Mouse (Mus musculus): ENCODE data around the gene Spata17. TPM values are rescaled to one million over a fixed set of nuclear protein-coding genes. Genes with fewer than 3 reads are reported as not detected.
A peak's percentile ranks its signal among the peaks of the same experiment; 100 is the strongest.

The Spata17 gene
- polyA plus RNA-seq, 1 experiment: 0.74 TPM

- no peak overlapping the region for H3K27ac ChIP-seq (ENCODE audit: insufficient read depth, low read length)
- H3K4me1 ChIP-seq (ENCODE audit: control insufficient read depth, insufficient read depth, low read length): no peaks in the 10 kb centered on the region
- no peak overlapping the region for H3K4me3 ChIP-seq (replicated peaks; ENCODE audit: insufficient read depth, low read depth, low read length)
- no peak for TF ChIP-seq POLR2A (IDR thresholded peaks at IDR 0.05; ENCODE audit: borderline replicate concordance, insufficient read depth, low read length)
- no peak for TF ChIP-seq CTCF (IDR thresholded peaks at IDR 0.05; ENCODE audit: borderline replicate concordance, insufficient read depth, low read depth, low read length)
- H3K27me3 ChIP-seq (ENCODE audit: control insufficient read depth, insufficient read depth, low read length): no peaks in the 10 kb centered on the region
- no peak for DNase-seq
These were observed 51.7 kb downstream of the Spata17 start for GRCm38 (mm10) chr1:187163571-187163970.

GRCm38 (mm10) chr1:187155658-187156057, 59.6 kb downstream of the Spata17 start:
- Histone ChIP-seq H3K4me1 (ENCODE audit: control insufficient read depth, insufficient read depth, low read length) (no peaks in the 10 kb centered on the region), H3K27ac (ENCODE audit: insufficient read depth, low read length) (no peak overlapping the region), H3K4me3 (replicated peaks; ENCODE audit: insufficient read depth, low read depth, low read length) (no peak overlapping the region), H3K27me3 (ENCODE audit: control insufficient read depth, insufficient read depth, low read length) (no peaks in the 10 kb centered on the region)
- TF ChIP-seq CTCF (IDR thresholded peaks at IDR 0.05; ENCODE audit: borderline replicate concordance, insufficient read depth, low read depth, low read length) (no peak), POLR2A (IDR thresholded peaks at IDR 0.05; ENCODE audit: borderline replicate concordance, insufficient read depth, low read length) (no peak)
- DNase-seq: no peak

GRCm38 (mm10) chr1:187153681-187154080, 61.6 kb downstream of the Spata17 start:
- H3K27me3 ChIP-seq (ENCODE audit: control insufficient read depth, insufficient read depth, low read length): no peaks in the 10 kb centered on the region
- 49% methylated on average over 5 of the region's 5 CpGs for WGBS
- H3K27ac ChIP-seq (ENCODE audit: insufficient read depth, low read length): no peak overlapping the region
- no peak for TF ChIP-seq POLR2A (IDR thresholded peaks at IDR 0.05; ENCODE audit: borderline replicate concordance, insufficient read depth, low read length)
- TF ChIP-seq CTCF (IDR thresholded peaks at IDR 0.05; ENCODE audit: borderline replicate concordance, insufficient read depth, low read depth, low read length): no peak
- DNase-seq: no peak
- no peak overlapping the region for H3K4me3 ChIP-seq (replicated peaks; ENCODE audit: insufficient read depth, low read depth, low read length)
- H3K4me1 ChIP-seq (ENCODE audit: control insufficient read depth, insufficient read depth, low read length): no peaks in the 10 kb centered on the region

GRCm38 (mm10) chr1:187152571-187152970, 62.7 kb downstream of the Spata17 start:
- Histone ChIP-seq H3K27ac (ENCODE audit: insufficient read depth, low read length) (no peak overlapping the region), H3K27me3 (ENCODE audit: control insufficient read depth, insufficient read depth, low read length) (no peaks in the 10 kb centered on the region), H3K4me3 (replicated peaks; ENCODE audit: insufficient read depth, low read depth, low read length) (no peak overlapping the region), H3K4me1 (ENCODE audit: control insufficient read depth, insufficient read depth, low read length) (no peaks in the 10 kb centered on the region)
- WGBS: 56% methylated on average over 2 of the region's 2 CpGs
- DNase-seq: no peak
- TF ChIP-seq CTCF (IDR thresholded peaks at IDR 0.05; ENCODE audit: borderline replicate concordance, insufficient read depth, low read depth, low read length) (no peak), POLR2A (IDR thresholded peaks at IDR 0.05; ENCODE audit: borderline replicate concordance, insufficient read depth, low read length) (no peak)

GRCm38 (mm10) chr1:187142984-187143383, 72.3 kb downstream of the Spata17 start:
- no peaks in the 10 kb centered on the region for H3K4me1 ChIP-seq (ENCODE audit: control insufficient read depth, insufficient read depth, low read length)
- 56% methylated on average over 8 of the region's 8 CpGs for WGBS
- H3K27me3 ChIP-seq (ENCODE audit: control insufficient read depth, insufficient read depth, low read length): no peaks in the 10 kb centered on the region
- TF ChIP-seq CTCF (IDR thresholded peaks at IDR 0.05; ENCODE audit: borderline replicate concordance, insufficient read depth, low read depth, low read length) (no peak), POLR2A (IDR thresholded peaks at IDR 0.05; ENCODE audit: borderline replicate concordance, insufficient read depth, low read length) (no peak)
- H3K4me3 ChIP-seq (replicated peaks; ENCODE audit: insufficient read depth, low read depth, low read length): no peak overlapping the region
- no peak for DNase-seq
- no peak overlapping the region for H3K27ac ChIP-seq (ENCODE audit: insufficient read depth, low read length)

- DNase-seq: peak; percentile 39 to 44
- no peak overlapping the region for H3K4me3 ChIP-seq (replicated peaks; ENCODE audit: insufficient read depth, low read depth, low read length)
- 34% methylated on average over 6 of the region's 6 CpGs for WGBS
- no peaks in the 10 kb centered on the region for H3K4me1 ChIP-seq (ENCODE audit: control insufficient read depth, insufficient read depth, low read length)
- no peaks in the 10 kb centered on the region for H3K27me3 ChIP-seq (ENCODE audit: control insufficient read depth, insufficient read depth, low read length)
- TF ChIP-seq POLR2A (IDR thresholded peaks at IDR 0.05; ENCODE audit: borderline replicate concordance, insufficient read depth, low read length) (no peak), CTCF (IDR thresholded peaks at IDR 0.05; ENCODE audit: borderline replicate concordance, insufficient read depth, low read depth, low read length) (peak; percentile 52; the same call in 1 of the 2 replicates)
- H3K27ac ChIP-seq (ENCODE audit: insufficient read depth, low read length): no peak overlapping the region
These were observed 77.8 kb downstream of the Spata17 start for GRCm38 (mm10) chr1:187137426-187137825.

GRCm38 (mm10) chr1:187135887-187136286, 79.4 kb downstream of the Spata17 start:
- no peak overlapping the region for H3K4me3 ChIP-seq (replicated peaks; ENCODE audit: insufficient read depth, low read depth, low read length)
- H3K27ac ChIP-seq (ENCODE audit: insufficient read depth, low read length): no peak overlapping the region
- TF ChIP-seq POLR2A (IDR thresholded peaks at IDR 0.05; ENCODE audit: borderline replicate concordance, insufficient read depth, low read length): no peak
- no peak for TF ChIP-seq CTCF (IDR thresholded peaks at IDR 0.05; ENCODE audit: borderline replicate concordance, insufficient read depth, low read depth, low read length)
- 75% methylated on average over 6 of the region's 6 CpGs for WGBS
- no peaks in the 10 kb centered on the region for H3K4me1 ChIP-seq (ENCODE audit: control insufficient read depth, insufficient read depth, low read length)
- no peak for DNase-seq
- H3K27me3 ChIP-seq (ENCODE audit: control insufficient read depth, insufficient read depth, low read length): no peaks in the 10 kb centered on the region

- no peak overlapping the region for H3K4me3 ChIP-seq (replicated peaks; ENCODE audit: insufficient read depth, low read depth, low read length)
- no peaks in the 10 kb centered on the region for H3K4me1 ChIP-seq (ENCODE audit: control insufficient read depth, insufficient read depth, low read length)
- no peak for DNase-seq
- no peaks in the 10 kb centered on the region for H3K27me3 ChIP-seq (ENCODE audit: control insufficient read depth, insufficient read depth, low read length)
- no peak for TF ChIP-seq CTCF (IDR thresholded peaks at IDR 0.05; ENCODE audit: borderline replicate concordance, insufficient read depth, low read depth, low read length)
- no peak for TF ChIP-seq POLR2A (IDR thresholded peaks at IDR 0.05; ENCODE audit: borderline replicate concordance, insufficient read depth, low read length)
- WGBS: 60% methylated on average over 6 of the region's 6 CpGs
- no peak overlapping the region for H3K27ac ChIP-seq (ENCODE audit: insufficient read depth, low read length)
These were observed 81.4 kb downstream of the Spata17 start for GRCm38 (mm10) chr1:187133841-187134240.

All from cerebellum, adult 2 months (tissue).